In the genomic region with DNA sequence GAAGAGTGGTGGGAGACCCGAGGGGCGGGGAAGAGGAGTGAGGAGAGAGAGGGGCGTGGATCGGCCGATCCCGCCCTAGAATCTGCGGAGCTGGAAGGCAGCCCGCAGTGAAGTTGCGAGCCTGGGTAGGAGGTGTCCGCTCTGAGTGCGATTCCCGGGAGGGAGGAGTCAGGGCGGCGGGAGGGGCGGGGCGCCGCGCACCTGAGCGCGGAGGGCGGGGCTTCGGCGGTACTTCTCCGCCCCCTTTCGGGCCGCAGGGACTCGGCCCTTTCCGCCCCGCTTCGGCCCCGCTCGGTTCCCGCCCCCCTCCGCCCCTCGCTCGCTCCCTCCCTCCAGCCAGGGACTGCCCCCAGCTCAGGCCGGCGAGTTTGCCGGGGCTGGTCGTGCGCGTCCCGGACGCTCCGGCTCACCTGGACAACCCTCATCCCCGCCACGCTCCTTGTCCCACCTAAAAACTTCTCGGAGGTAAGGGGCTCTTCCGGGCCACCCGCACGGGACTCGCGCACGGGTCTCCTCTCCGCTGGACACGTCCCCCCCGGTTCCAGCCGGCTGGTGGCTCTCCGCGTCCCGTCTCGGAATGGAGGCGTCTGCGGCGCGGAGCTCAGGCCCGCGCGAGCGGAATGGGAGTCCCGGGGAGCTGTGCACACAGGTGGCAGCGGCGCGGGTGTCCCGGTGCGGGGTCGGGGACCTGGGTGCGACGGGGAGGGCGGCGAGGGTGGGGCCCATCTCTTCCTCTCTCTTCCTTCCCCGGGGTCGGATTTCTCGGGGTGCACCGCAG, we compare ENCODE assay signal across 8 mouse cellular contexts. TPM values are rescaled to one million over a fixed set of nuclear protein-coding genes. Genes with fewer than 3 reads are reported as not detected.
DNase-seq lines count a peak whose midpoint lies in the region; ATAC-seq lines count a peak whose summit lies in the region.

A gene (plus strand): TSS at position 338 of the 778 bp plus-strand sequence.

- H3K4me2 ChIP-seq in forebrain, embryonic 15.5 days (replicated peaks) = peak within 1 kb of the TSS; percentile 100

- intact Hi-C loops in left cerebral cortex, postnatal 36 days (cut with DNase I) = loop anchor here (10.0 kb wide), 1 partner anchor 113 kb away; no protein-coding TSS in a partner anchor

- H3K27ac ChIP-seq in forebrain, embryonic 15.5 days (replicated peaks) = no peak within 1 kb of the TSS
- H3K27ac ChIP-seq in hindbrain, embryonic 10.5 days = peak within 1 kb of the TSS; percentile 94

- WGBS in forebrain, embryonic 15.5 days = 1% methylated on average over 56 of the region's 85 CpGs
- 1% methylated on average over 64 of the region's 85 CpGs for WGBS in hindbrain, embryonic 10.5 days

- H3K4me1 ChIP-seq in forebrain, embryonic 15.5 days = peaks cover 18% of the 10 kb centered on the region
- H3K4me1 ChIP-seq in hindbrain, embryonic 10.5 days (replicated peaks) = peaks cover 28% of the 10 kb centered on the region; the same call in 1 of the 2 replicates

- H3K4me3 ChIP-seq in forebrain, embryonic 15.5 days = peak within 1 kb of the TSS; percentile 81
- peak within 1 kb of the TSS; percentile 88 for H3K4me3 ChIP-seq in hindbrain, embryonic 10.5 days

- ATAC-seq in forebrain, embryonic 15.5 days (replicated peaks) = peak; percentile 87
- peak; percentile 63 for ATAC-seq in megakaryocyte-erythroid progenitor cell, adult 5-6 weeks (replicated peaks; ENCODE audit: low FRiP score, low TSS enrichment, poor library complexity, severe bottlenecking)

- H3K9me3 ChIP-seq in forebrain, embryonic 15.5 days = no peaks in the 10 kb centered on the region
- H3K9me3 ChIP-seq in hindbrain, embryonic 10.5 days = no peaks in the 10 kb centered on the region

- peak within 1 kb of the TSS; percentile 62 for H3K9ac ChIP-seq in forebrain, embryonic 15.5 days (replicated peaks)

- no peaks in the 10 kb centered on the region for H3K36me3 ChIP-seq in forebrain, embryonic 15.5 days
- H3K36me3 ChIP-seq in hindbrain, embryonic 10.5 days = peaks cover 7% of the 10 kb centered on the region; the same call in 1 of the 2 replicates

- H3K27me3 ChIP-seq in forebrain, embryonic 15.5 days = peaks cover 15% of the 10 kb centered on the region; the same call in 1 of the 2 replicates
- peaks cover 20% of the 10 kb centered on the region for H3K27me3 ChIP-seq in hindbrain, embryonic 10.5 days (ENCODE audit: insufficient read depth, poor library complexity, severe bottlenecking)

- peak; percentile 95 for DNase-seq in R1 (ENCODE audit: low read depth, low spot score)
- peak; percentile 40 for DNase-seq in cerebellum, adult 11 months
- DNase-seq in hindbrain, embryonic 10.5 days (ENCODE audit: low spot score) = peak; percentile 90
- peak; percentile 13 to 35 for DNase-seq in left cerebral cortex, postnatal 36 days (ENCODE audit: low spot score in 2 of 2)
- peak; percentile 42 for DNase-seq in right cerebral cortex, postnatal 25 days
- peak; percentile 79 to 85 for DNase-seq in urinary bladder, postnatal 4 days (ENCODE audit: low spot score in 2 of 2)

RNA-seq across cellular contexts. Expression of the gene that starts here (rescaled TPM):
- polyA plus RNA-seq in forebrain, embryonic 15.5 days (2015; fragmentation: Nextera tagmentation; extraction: Ambion mirVana) = 2.8 and 2.9 TPM in 2 replicates
- 10.5 and 11.0 TPM in 2 replicates for polyA plus RNA-seq in hindbrain, embryonic 10.5 days (2016; fragmentation: Nextera tagmentation; extraction: Ambion mirVana)
- total RNA-seq in left cerebral cortex, postnatal 36 days (2021) = 1 to 10 TPM; 2.8 to 3.4 TPM
- not detected in 2 replicates for total RNA-seq in megakaryocyte-erythroid progenitor cell, adult 5-6 weeks (2014; fragmentation: Nextera tagmentation)
- not detected in 2 replicates for total RNA-seq in megakaryocyte-erythroid progenitor cell, adult 5-6 weeks (2017)

Comparison
In these comparisons a context has a peak if more than half of its experiments do, and no peak if none do; other contexts are left out.
1. Peak in ATAC-seq in megakaryocyte-erythroid progenitor cell, adult 5-6 weeks; RNA of the gene not detected or under 1 TPM.
2. DNase-seq: peak in every context shown above with its lines; median percentile 95 in R1; 90 in hindbrain, embryonic 10.5 days; 82 in urinary bladder, postnatal 4 days; 42 in right cerebral cortex, postnatal 25 days; 40 in cerebellum, adult 11 months; 24 in left cerebral cortex, postnatal 36 days.